Mouse (Mus musculus) retina, postnatal 1 day (tissue): ENCODE data around the gene Fgfr2.

Experiments
- DNase-seq: peaks from one replicate; pipeline ENCODE4 v3.0.0-alpha.2; 2012

Fgfr2 gene

DNA sequence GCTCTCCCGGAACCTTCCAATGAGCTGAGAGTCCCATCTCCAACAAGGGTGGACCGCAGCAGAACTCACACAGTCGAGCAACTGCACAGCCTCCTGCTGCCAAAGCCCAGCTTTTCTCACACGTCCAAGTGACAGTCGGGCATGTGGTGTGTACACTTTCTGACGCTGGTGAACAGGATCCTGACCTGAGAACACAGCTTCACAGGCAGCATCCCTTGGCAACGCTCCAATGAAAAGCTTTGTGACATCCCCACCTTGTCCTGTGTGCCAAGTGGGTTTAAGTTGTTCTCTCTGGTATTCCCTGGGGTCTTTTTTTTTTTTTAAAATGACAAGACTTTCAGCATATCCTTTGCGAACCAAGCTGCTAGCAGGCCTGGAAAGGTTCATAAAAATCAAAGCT lies 886.4 kb downstream of the Fgfr2 start:
- DNase-seq, result no peak

DNA sequence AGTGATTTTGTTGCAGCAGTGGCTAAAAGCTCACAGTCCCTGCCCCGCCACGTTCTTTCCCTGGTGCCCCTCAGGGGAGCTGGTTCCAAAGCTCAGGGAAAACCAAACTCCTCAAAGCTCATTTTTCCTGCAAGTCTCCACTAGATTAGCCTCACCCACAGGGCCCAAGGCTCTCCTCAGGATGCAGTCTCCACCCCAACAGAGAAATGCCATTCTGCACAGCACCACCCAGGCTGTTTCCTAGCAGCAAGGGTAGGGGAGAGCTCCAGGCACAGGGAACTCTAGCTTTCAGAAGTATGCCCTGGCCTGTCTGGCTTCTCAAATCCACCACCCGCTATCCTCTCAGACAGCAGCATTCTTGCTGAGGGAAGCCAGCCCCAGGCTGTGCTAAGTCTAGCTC lies 888.9 kb downstream of the Fgfr2 start:
- DNase-seq, result no peak

DNA sequence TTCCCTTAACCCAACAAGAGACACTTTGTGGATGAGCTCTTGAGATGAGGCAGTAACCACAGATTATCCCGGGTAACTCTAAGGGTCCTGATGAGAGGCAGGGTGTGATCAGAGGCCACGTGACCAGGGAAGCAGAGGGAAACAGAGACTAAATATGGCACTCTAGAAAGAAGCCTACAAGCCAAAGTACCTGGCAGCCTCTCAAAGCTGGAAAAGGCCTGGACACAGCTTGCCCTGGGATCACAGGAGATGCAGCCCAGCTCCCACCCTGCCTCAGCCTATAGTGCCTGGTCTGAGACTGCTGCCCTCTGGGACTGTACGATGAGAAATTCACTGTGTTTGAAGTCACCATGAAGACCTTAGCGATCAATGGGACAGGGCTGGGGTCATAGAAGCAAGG lies 889.4 kb downstream of the Fgfr2 start:
- no peak for DNase-seq

DNA sequence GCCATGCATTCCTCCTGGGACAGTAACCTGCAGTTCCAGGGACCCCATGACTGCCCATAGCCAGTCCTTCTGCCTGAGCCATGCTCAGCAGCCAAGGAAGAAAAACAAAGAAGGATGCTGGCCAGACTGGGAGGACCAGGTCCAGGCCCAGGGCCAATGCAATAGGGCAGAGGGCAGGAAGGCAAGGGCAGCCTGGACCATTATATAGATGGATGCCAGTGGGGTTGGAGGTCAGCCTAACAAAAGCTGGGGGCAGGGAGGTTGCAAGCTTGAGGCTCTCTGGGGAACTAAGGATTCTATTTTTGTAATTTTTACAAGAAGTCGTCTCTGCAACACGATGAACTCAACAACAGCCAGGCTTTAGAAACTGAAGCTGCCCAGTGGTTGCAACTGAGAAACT lies 890.2 kb downstream of the Fgfr2 start:
- DNase-seq, result no peak

DNA sequence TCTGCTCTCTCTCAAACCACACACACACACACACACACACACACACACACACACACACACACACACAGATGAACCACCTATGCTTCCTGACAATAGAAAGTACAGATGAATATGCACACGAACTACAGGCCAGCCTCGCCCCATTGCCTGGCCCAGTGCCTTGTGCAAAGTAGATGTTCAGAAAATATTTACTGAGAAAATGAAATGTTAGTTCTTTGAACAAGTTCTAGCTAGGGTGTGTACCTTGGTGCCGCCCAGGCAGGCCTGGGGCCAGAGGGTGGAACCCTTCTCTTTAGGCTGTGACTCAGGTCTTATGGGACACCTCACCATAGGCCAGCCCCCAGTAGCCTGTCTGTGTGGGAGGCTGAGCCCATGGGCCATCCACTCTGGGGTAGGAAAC lies 891.7 kb downstream of the Fgfr2 start:
- DNase-seq, result no peak

DNA sequence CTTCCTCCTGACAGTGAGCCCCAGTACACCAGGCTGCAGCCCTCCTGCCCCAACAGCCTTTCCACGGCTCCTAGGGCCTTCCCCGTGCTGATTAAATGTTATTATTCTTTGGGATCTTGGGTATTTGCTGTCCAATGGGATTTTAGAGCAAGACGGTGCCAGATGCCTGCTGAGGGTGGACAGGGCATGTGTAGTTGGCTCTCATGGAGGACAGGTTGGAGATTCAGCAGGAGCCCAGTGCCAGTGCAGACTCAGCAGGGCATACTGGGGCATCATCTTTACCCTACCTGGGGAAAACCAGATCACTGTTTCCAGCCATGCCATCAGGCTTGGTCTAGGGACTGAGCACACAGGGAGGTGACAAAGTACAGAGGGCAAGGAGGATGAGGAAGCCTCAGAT lies 892.2 kb downstream of the Fgfr2 start:
- DNase-seq, result no peak

DNA sequence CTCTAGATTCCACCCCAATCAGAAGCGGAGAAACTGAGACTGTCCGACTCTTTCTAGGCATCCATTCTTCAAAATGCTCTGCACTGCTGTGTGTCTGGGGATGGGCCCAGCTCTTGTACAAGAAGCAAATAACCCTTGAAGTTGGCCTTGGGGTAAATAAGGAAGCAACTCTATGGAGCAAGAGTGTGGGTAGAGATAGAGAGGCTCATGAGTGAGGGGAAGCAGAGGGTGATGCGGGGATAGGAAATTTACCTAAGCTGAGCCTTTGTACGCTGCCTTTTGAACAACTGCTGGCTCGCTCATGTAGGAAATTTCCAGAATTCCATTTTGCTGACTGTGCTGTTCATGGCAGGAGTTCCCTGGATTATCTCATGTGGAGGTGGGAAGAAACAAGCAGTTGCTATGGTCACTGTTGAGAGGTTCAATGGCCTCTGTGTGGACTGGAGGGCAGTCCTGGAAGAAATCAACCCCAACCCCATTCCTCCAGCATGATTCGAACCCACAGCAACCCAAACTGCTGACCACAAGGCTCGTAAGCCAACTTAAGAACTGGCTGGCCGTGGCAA lies 896.0 kb downstream of the Fgfr2 start:
- no peak for DNase-seq

DNA sequence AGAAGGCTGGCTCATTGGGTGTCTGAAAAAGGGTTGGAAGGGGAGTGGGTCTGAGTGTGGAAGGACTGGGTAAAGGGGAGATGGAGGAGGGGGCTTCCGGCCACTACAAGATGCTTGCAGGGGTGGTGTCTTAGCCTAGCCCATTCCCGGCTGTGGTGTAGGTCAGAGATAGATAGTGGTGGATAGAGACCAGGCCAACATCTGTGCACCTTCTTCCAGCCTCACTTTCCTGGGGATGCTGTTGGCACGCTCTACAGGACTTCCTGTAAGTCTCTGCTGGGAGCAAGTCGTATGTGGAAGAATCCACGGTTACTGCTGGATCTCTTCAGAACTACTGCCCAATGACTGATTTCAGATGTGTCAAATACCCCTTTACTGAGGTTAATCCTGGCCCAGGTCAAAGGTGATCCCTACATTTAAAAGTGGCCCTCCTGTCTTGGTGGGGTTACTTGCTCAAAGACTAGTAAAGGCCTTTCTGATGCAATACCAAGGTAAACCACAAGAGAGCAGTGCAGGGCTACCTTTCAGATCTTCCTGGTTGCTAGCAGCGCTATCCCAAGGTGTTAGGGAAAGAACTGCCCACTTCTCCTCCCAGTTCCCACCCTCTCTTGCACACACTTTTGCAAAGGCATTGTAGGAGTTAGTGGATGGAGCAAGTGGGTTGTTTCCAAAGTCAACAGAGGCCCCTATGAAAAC lies 896.6 kb downstream of the Fgfr2 start:
- peak; percentile 88 for DNase-seq

DNA sequence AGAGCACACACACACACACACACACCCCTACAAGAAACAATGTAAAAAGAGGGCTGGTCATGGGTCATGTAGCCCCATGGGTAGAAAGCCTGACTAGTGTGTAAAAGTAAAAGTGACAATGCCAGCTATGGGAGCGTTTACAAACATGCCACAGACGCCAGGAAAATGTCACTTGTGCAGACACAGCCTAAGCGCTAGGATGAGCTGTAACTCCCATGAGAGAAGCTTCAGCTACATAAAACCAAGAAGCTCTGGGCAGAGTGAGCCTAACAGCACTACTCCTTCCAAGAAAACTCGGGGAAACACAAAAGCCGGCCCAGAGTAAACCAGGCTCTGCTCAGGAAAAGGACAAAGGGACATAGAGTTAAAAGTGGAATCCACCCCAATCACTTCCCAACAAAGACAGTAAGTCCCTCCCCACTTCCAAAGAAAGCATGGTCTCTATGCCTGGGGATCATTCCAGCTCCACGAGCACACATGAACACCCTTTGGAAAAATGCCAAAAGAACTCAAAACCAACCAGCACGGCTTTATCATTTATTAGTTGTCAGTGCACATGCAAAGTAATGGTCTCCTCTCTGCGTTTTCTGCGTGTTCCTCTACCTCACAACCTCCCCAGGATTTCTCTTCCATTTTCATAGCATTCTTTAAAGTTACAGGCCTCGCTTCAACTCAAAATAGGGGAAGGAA lies 899.6 kb downstream of the Fgfr2 start:
- DNase-seq, result peak; percentile 46

DNA sequence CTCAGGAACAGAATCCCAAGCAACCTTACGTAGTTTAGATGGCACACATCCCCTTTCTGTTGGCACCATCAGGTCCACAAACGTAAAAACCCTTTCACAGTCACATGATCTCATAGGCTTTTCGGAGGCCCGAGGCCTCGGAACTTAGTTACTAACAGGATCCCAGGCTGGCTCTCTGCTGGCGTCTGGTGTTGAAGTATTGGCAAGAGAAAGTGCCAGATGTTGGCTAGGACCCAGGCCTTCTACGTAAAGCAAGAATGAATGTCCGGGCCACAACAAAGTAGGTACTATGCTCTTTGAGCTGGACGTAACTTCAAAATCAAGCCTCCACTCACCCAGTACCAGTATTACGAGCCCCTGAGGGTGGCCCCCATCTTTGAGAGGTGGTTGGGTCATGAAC lies 909.1 kb downstream of the Fgfr2 start:
- no peak for DNase-seq

DNA sequence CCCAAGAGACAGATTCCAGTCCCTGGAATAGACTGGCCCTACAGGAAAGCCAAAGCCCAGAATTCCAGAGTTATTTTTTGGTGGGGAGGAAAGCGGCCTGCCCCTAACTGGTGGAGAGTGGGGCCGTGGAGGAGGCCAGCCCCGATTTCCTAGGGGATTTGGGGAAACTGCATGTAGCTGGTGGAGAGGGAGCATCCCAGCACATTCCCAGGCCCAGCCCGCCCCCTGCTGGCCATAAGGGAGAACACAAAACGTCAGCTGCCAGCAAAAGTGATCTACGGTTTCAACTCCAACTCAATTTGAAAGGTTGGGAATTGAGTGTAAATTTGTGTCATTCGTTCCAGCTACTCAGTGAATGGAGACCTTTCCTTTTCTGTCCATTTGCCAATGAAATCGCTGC lies 909.7 kb downstream of the Fgfr2 start:
- DNase-seq, result peak; percentile 77

DNA sequence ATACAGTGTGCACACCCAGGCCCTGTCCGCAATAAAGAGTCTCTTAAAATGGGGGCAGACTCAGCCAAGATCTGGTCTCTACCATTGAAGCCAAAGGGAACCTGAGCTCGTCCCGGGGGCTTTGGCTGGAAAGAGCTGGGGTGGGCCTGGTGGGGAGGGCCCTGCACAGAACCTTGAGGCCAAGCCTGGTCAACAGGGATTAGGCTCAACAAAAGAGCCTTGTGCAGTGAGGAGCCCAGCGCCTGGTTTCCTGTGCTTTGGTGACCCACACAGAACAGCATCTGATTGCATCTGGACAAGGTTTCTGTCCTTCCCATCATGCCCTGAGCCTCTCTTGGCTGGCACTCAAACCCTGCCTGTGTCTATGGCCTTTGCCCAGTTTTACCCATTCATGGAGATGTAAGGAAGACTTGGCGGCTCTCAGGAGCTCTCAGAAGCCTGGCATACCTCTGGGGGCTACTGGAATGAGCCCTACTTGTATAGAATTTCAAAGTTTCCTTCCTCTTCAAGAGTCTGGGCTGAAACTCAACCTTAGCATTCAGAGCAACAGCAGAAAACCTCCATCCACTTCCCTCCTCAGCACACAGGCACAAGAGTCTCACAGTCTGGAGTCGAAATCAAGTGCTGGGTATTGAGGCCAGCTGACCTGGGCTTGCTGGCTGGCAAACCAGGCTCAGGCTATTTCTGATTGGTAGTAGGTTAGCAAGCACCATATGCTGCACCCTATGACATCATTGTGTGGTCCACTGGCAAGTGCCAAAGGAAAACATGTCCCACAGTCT lies 911.0 kb downstream of the Fgfr2 start:
- DNase-seq, result no peak

DNA sequence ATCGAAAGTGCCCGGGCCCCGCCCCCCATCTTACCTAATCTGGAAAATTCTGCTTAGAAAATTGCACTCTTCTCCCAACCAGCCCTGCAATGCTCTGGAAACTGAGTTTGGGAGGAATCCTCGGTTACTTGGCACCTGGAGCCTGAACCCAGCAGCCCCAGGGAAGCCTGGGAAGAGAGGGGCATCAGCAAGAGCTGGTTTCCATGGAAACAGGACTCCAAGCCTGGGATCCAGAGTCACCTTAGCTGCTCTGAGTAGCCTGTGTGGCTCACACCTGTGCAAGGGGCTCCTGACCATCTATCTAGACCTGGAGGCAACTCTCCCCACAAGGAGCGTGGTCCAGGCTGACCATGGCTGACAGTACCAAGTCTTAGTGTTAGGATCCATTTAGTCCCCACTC lies 912.5 kb downstream of the Fgfr2 start:
- no peak for DNase-seq

DNA sequence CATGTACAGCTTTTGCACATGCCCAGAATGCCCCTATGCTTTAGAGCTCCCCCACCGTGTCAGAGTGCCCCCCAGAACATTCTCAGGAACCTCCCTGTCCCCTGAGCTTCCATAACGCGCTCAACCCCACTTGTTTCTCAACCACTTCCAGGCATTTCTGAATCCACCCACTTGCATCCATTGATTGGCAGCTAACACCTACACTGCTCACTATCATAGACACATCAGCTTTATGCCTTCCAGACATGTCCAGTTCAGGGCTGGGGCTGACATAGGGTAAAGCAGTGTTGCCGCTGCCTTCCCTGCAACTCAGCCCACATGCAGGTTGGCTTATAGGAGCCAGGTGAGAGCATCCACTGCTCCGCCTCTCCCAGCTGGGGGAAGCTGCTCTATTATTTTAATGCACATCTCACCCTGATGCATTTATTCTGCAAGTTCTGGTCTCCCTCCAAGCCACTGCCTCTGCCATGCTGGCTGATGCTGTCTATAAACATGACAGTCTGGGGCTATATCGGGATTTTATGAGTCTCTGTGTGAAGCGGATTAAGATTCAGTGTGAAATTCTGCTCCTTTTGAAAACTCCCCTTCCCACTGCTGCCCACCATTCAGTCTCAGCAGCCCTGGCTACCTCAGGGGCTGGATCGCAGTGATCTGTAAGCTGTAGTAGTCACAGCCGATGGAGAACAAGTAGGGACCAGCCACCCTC lies 914.1 kb downstream of the Fgfr2 start:
- no peak for DNase-seq

DNA sequence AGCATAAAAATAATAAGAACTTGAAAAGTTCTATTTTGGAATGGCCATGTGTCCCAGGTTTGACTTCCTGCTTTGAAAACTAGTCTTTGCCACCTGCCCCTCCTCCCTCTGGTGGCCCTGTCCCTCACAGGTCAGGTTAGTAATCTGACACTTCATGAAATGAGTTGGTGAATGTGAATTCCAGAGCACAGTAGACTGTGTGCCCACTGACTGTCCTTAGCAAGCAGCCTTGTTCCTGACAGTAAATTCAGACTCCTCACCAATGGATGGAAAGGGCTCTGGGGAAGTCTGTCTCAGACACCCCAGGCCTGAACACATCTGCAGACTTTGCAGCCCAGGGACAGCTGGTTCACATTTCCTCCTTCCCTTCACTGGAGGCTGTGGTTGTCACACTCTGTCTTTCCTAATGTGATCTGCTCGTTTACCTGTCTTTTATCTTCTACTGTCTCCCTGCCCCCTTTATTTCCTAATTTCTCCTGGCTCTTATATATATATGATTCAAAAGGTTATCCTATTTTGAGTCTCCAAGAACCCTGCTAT lies 919.0 kb downstream of the Fgfr2 start:
- no peak for DNase-seq

DNA sequence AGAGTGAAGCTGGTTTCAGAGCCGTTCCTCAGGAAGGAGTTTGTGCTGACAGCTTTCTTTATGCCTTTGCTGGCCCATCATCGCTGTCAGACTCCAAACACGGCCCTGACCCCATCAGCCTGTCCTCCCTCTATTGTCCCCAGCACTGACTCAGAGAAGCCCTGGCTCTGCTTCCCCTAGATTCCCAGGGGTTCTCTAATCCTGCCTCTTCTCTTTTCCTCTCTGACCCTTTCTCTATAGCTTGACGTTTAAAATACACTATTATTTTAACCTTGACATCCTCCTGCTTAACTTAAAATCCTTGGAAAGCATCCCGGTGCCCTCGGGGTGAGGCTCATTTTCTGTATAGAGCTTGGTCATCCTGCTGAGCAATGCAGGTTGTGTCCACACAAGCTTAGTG lies 923.5 kb downstream of the Fgfr2 start:
- no peak for DNase-seq

DNA sequence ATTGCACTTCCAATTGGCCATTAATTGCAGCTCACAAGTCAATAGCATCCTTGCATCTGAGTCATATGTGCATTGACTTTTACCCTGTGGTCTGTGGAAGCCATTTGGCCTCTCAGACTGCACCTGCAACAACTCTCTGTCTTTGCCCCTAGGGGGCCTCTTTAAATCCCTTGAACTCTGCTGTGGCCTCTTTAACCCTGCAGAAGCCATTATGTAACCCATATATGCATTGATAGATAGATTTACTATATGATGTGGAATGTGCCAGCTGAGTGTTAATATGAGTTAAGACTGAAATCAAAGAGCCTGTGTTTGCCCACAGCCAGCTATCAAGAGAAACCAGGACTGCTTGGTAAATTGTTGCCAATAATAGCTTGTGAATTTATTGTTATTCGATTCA lies 924.3 kb downstream of the Fgfr2 start:
- no peak for DNase-seq

DNA sequence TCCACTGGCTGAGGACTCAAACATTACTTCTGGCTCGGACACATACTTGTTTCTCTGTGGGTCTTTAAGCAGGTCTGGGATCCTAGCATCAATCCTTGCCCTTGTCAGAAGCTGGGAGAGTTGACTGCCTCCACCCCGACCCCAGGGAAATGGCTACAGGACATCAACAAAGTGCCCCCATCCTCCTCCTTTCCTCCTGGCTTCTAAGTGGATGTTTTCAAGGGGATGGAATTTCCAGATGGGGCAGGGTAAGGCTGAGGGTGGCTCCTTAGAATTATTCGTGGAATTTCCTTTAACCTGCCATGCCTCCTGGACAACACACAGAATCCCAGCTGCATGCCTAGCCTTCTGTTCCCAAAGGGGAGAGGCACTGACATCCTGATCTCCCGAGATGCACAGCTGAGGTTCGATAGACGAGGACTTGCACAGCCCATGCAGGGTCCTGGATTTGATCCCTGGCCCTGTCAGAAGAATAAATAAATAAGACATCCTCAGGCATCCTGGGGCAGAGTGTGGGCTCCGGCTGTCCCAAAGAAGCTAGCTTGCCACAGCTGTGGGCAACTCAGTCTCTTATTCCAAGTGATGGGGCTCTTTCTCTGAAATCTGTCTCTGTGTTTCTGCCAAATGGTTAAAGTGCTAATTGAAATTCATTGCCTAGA lies 925.2 kb downstream of the Fgfr2 start:
- no peak for DNase-seq

DNA sequence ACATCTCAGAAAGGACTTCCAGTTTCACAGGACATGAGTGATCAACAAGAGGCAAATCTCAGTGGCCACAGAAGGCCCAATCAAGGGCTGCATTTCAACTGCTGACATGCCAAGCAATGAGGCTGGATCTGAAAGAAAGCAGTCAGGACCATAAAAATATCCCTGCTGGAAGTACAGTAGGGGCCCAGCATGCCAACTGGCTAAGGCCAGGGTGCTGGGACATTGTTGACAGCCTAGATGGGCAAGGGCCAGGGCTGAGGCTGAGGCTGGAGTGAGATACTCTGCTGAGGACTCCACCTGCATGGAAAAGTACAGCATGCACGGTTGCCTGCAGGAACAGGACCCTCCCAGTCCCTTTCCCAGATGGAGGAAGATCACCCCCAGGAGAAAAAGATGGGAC lies 926.6 kb downstream of the Fgfr2 start:
- DNase-seq, result no peak

DNA sequence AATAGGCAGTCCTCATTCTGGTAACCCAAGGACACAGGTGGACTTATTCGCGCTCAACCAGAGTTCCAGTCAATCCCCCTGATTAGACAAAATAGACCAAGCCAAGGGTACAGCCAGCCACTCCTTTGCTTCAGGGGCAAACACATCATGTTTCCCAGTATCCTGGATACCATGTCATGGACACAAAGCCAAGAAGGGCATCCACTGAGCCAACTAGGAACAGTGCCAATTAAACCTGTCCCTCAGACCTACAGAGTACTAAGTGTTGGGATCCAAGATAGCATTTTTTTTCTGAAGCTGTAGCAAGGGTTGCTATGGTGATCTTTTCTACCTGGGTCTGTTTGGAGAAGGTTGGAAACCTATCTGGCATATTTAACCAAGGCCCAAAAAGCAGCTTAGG lies 929.5 kb downstream of the Fgfr2 start:
- no peak for DNase-seq

DNA sequence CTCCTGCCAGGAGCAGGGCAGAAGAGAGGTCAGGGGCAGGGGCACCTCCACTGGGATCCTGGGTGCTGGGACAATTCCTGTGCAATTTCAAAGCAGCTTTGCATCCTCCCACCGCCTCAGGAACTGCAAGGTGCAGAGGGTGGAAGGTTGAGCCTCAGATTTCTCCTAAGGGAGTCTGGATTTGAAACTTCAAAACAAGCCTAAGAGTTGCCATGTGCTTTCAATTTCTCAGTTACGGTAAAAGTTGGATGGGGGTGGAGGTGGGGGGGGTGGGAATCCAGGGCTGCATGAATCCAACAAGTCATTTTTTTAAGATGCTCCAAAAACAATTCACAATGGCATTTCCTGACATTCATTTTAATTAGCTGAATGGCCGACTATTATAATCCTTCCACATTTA lies 935.7 kb downstream of the Fgfr2 start:
- DNase-seq, result no peak

DNA sequence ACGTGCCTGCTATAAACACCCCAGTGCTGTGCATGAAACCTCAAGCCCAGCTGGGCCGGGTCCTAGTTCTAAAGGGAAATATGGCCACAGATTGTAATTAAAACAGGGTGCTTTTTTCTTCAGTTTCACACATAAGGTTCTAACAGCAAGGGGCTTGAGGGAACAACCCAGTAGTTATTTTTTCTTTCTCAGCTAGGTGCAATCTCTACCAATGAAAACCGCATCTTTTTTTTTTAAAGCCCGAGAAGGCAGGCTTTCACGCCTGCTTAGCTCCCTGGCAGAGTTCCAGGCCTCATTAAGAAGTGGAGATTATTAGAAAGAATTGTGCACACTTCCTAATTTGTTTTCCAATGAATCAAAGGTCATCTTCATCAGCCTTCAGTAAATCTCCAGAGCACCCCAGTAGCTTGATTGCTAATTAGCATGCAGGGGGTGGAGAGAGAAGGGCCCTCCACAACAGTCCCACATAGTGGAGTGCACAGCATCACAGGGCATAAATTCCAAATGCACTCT lies 939.2 kb downstream of the Fgfr2 start:
- peak; percentile 92 for DNase-seq
